Mouse (Mus musculus) adrenal gland, postnatal 10 days (tissue): ENCODE measurements at regions not wholly inside any gene's neighbourhood (a gene's known extent, or its start where the extent isn't known, plus 50 kb on each side); places are given as distances from the start of the nearest gene placed in this dataset.

ENCODE experiments used
- DNase-seq: peaks from one replicate; pipeline ENCODE4 v3.0.0; 2021; ENCODE audit warnings: mixed read lengths

- DNase-seq = no peak
Measured at GRCm38 (mm10) chr4:93935692-93936091, 600.4 kb upstream of the Tusc1 start.

DNA sequence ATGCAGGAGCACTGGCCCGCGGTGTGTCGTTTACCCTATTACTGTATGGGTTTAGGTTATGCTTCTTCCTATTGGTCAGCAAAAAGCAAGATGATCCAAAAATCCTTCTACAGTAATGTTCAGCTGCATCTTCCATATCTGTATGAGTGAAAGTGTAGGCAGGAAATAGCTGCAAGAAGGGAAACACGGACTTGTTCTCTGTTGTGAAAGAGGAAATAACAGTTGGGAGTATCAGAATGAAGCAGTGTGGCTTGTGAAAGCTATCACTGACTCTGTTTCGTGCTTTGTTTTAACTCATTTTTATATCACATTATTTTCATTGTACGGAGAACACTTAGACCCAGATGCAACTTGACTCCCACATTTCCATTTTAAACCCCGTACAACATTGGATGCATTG, 591.8 kb upstream of the Tusc1 start:
- no peak for DNase-seq

GRCm38 (mm10) chr4:93924402-93924801, 589.1 kb upstream of the Tusc1 start:
- no peak for DNase-seq

DNA sequence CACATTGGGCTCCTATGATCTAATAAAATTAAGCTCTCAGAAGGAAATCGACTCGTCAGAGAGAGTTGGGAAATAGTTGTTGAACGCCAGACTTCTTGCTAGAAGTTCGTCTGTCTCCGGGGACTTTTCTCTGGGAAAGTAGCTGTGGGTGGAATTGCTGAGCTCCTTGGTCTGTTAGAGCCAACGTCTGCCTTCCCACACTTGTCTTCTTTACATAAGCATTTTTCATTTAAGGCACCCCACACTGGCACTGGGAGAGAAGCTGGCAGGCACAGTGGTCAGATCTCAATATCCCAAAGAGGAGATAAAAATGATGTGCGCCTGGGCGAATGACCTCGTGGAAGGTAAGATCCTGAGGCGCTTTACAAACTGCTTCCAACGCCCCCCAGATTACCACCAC, 551.3 kb upstream of the Tusc1 start:
- DNase-seq = peak; percentile 9

- DNase-seq = no peak
Measured at GRCm38 (mm10) chr4:93881318-93881717, 546.0 kb upstream of the Tusc1 start.

GRCm38 (mm10) chr4:93879351-93879872, 544.1 kb upstream of the Tusc1 start:
- DNase-seq = peak; percentile 42

- peak; percentile 14 for DNase-seq
Measured at GRCm38 (mm10) chr4:93873271-93873670, 538.0 kb upstream of the Tusc1 start.

DNA sequence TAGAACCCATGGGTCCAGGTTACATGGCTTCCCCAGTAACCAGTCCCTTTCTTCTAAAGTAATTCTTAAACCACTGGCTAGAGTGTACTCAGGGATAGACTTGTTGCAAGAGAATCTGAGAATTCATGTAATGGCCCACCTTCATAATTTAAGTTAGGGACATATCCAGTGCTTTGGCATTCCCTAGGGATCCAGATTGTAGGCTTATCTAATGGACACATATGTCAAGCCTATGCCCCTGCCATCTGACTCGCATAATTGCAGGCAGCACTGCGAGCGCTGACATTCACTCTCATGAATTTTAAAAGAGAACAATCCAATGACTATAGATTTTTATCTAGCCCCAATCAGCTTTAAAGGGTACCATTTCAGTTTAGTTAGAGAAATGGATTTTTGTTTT, 518.1 kb upstream of the Tusc1 start:
- no peak for DNase-seq

DNA sequence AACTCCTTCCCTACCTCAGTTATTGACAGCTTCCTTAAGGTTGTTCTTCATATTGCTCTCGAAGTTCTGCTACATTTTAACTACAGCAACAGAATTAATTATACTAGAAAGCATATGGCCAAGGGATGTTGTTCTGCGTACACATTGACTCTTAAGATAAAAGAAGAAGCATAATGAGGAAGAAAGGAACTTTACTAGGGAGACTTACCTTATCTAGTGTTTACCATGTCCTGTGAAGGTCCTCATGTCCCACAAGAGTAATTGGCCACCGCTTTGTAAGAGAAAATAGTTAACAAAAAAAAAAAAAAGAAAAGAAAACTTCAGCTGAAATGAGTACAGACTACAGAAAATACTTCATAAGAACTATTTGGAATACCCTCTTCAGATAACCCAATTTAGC, 513.9 kb upstream of the Tusc1 start:
- DNase-seq = no peak

DNA sequence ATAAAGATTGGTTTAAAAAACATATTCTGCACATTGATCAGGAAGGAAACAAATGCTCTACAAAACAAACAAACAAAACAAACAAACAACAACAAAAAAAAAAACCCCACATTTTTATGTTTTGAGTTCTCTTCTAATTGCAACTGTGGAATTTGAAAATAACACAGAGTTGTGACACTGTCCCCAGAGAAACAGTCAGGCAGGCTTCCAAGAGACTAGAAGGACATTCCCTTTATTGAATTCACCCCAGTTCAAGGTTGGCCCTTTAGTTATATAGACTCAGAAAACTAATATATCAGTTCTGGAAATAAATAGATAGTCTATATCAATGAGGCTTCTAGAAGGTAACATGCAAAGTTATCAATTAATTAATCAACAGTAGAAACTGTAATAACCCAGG, 495.4 kb upstream of the Tusc1 start:
- peak; percentile 70 for DNase-seq

GRCm38 (mm10) chr4:93793104-93793503, 457.8 kb upstream of the Tusc1 start:
- DNase-seq = no peak

GRCm38 (mm10) chr4:93790157-93790556, 454.8 kb upstream of the Tusc1 start:
- no peak for DNase-seq

- DNase-seq = no peak
Measured at GRCm38 (mm10) chr4:93754497-93754896, 419.2 kb upstream of the Tusc1 start.

- DNase-seq = peak; percentile 51
Measured at GRCm38 (mm10) chr4:93746326-93746725, 411.0 kb upstream of the Tusc1 start.

DNA sequence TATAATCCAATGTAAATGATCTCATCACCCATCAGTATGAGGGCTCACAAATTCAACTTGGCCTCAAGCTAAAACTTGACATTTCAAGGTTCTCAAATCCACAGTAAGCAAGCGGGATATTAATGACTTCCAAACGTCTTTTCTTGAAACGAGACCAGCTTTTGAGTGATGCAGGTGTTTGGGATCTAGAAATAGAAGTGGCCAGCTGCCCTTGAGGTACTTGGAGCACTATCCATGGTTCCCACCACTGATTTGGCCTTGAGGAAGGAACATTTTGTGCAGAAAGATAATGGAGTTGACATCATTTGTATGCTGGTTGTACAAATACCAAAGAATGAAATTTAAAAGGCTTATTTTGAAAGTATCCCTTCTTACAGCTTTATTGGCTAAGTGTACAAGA, 378.4 kb upstream of the Tusc1 start:
- DNase-seq = peak; percentile 31

DNA sequence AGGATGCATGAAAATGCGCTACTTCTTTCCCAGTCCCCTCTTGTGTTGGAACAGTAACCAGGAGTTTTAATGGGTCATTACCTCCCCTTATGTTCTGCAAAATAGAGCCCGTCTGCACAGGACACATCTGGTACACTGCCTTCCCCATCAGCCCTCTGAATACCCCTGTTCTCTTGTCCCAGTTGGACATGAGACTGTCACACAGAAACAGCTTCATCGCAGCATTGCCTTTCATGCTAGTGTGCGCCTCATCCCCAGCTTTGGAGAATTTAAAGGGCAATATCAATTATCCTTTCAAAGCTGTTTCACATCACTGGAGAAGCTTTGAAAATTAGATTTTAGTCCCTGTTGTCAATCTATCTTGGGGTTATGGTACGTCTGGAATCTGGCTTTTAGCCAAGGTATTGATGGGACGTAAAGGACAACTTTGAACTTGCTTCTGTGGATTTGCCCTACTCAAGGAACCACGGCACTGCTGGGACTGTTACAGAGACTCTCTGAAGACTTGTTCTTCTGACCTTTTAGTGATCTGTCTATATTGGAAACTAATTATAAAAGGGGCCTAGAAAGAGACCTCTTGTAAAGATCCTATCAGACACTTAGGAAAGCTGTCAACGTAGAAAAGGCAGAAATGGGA, 341.2 kb upstream of the Tusc1 start:
- no peak for DNase-seq

- DNase-seq = no peak
Measured at GRCm38 (mm10) chr4:93675739-93676402, 340.6 kb upstream of the Tusc1 start.

DNA sequence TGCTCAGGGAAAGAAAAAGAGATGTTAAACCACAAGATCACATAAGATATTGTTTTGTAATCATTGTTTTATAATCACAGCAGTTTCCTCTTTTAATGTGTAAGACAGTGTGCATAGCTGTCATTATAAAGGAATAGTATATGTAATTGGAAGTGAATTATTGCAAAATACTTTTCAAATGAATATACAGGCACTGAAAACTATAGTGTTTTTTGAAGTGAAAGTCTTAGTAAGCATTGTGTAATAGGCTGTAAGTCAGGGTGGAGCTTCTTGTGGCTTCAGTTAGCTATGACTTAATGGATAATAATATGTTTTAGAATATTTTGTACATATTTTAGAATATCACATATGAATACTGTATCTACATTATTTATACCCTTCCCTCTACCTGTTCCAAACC, 333.7 kb upstream of the Tusc1 start:
- no peak for DNase-seq

DNA sequence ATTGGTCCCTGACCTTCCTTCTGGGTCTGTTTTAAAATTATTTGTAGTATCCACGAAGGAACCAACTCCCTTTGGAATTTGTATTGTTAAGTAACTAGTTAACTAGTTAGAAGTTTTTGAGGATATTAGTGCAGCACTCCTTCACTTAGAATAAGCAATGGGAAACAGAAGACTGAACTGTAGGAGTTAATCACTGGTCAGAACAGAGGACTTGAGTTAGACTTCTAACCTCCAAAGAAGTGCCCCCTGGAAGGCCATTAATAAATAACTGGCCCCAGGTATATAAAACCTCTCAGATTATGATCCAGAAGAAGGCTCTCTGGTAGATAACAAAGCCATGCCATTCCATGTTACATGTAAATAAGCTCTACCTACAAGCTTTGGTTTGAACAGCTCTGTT, 329.0 kb upstream of the Tusc1 start:
- DNase-seq = no peak

GRCm38 (mm10) chr4:93638207-93638606, 302.9 kb upstream of the Tusc1 start:
- DNase-seq = no peak

DNA sequence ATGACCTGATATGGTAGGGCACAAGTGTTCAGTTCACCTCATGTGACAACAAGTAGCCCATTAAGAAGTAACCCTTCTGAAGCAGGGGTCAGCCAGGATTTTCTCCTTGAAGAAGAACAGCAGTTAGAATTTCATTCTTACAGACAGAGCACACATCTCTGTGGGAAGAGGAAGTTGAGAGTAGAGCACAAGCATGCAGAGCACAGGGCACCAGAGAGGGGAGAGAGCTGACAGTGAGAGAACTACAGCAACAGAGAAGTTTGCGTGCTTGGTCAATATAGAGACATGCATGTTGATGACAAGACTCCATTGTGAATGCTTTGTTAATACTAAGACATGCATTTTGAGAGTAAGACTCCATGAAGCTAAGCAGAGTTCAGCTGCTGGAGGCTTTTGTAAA, 263.2 kb upstream of the Tusc1 start:
- no peak for DNase-seq

DNA sequence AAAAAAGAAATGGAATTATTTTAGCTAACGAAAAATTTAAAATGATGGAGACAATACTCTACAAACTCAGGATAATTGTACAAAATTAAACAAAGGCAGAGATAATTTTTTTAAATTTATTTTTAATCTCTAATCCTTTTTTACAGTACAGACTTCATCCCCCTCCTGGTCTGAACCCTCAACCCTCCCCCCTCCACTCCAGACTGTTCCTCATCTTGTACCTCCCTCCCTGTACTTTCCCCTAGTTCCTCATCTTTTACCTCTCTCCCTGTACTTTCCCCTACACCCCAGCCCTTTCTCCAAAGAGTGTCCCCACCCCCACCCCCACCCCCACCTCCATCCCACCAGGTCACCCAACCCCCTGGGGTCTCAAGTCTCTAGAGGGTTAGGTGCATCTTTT, 249.0 kb upstream of the Tusc1 start:
- no peak for DNase-seq

GRCm38 (mm10) chr4:93583670-93584303, 248.5 kb upstream of the Tusc1 start:
- DNase-seq = no peak

GRCm38 (mm10) chr4:93579343-93579742, 244.0 kb upstream of the Tusc1 start:
- DNase-seq = no peak
